Mouse (Mus musculus): ENCODE results near the gene Cpeb4. TPM values are rescaled to one million over a fixed set of nuclear protein-coding genes. Genes with fewer than 3 reads are reported as not detected.

Gene Cpeb4
- polyA plus RNA-seq, 1 experiment from 2014 or later, result 20.1 TPM

Other genes with a start within 250 kb of the Cpeb4 start
- gene Bod1, start 200.3 kb upstream of the Cpeb4 start, polyA plus RNA-seq (2015; fragmentation: Nextera tagmentation; extraction: Ambion mirVana), result 126 and 134 TPM in 2 replicates
- gene 4930524B15Rik, start 93.4 kb downstream of the Cpeb4 start, polyA plus RNA-seq (2015; fragmentation: Nextera tagmentation; extraction: Ambion mirVana), result 0.20 and 0.53 TPM in 2 replicates
- 730 and 757 TPM in 2 replicates for gene Nsg2, start 128.3 kb downstream of the Cpeb4 start, polyA plus RNA-seq (2015; fragmentation: Nextera tagmentation; extraction: Ambion mirVana)